In genomic region chrX:106037185-106037752, GRCm38 (mm10) we compare ENCODE assay signal across 29 mouse cellular contexts. TPM values are rescaled to one million over a fixed set of nuclear protein-coding genes. Genes with fewer than 3 reads are reported as not detected.
DNase-seq lines count a peak whose midpoint lies in the region; ATAC-seq and TF ChIP-seq lines count a peak whose summit lies in the region.
"Had no signal": no experiment of that assay in that cellular context is flagged by ENCODE, and none has a peak within 500 bp of the region (broad histone marks: within the 10 kb centered on the region; RNA-seq: fewer than 3 reads in every experiment).

No protein-coding gene starts in this region.

- H3K4me2 ChIP-seq in heart, embryonic 12.5 days: no peak overlapping the region
- no peak overlapping the region for H3K4me2 ChIP-seq in kidney, embryonic 14.5 days (replicated peaks; ENCODE audit: low read depth, low read length)
- no peak overlapping the region for H3K4me2 ChIP-seq in lung, postnatal 0 days (replicated peaks; ENCODE audit: low read depth, low read length)
- H3K4me2 ChIP-seq: embryonic facial prominence, embryonic 13.5 days; forebrain, embryonic 15.5 days; hindbrain, embryonic 14.5 days; liver, embryonic 13.5 days; midbrain, embryonic 11.5 days; neural tube, embryonic 12.5 days had no signal

- no peak for ATAC-seq in heart, embryonic 12.5 days (ENCODE audit: insufficient number of reproducible peaks, low FRiP score)
- ATAC-seq in kidney, embryonic 14.5 days (ENCODE audit: low FRiP score, low TSS enrichment): peak; percentile 60; the same call in 1 of the 2 replicates
- ATAC-seq in lung, postnatal 0 days: peak; percentile 54
- ATAC-seq: activated CD4-positive, CD25-positive, alpha-beta regulatory T cell, adult 4 months; forebrain, embryonic 15.5 days had no signal

- WGBS in heart, embryonic 12.5 days: 62% methylated on average over 3 of the region's 3 CpGs
- 63% methylated on average over 3 of the region's 3 CpGs for WGBS in kidney, embryonic 14.5 days
- whole genome bisulfite sequencing in lung, postnatal 0 days: 71% methylated on average over 3 of the region's 3 CpGs
- WGBS in lung, adult 2 months: 73% methylated on average over 3 of the region's 3 CpGs

- no peak for DNase-seq in heart, adult 9 months (ENCODE audit: low spot score in 2 of 2)
- DNase-seq in kidney, adult 11 months: no peak
- peak; percentile 9 to 32 for DNase-seq in kidney, postnatal 4 days
- no peak for DNase-seq in kidney, postnatal 25 days
- DNase-seq in lung, postnatal 0 days (ENCODE audit: low spot score): no peak
- DNase-seq in lung, adult 2 months: no peak
- DNase-seq: adrenal gland, adult 2 months; adrenal gland, postnatal 36 days; cerebellum, adult 18-20 months; cerebellum, postnatal 10 days; gastrocnemius, postnatal 25 days; heart, adult 11 months; kidney, adult 9 months; layer of hippocampus, postnatal 36 days; left cerebral cortex, postnatal 4 days; liver, embryonic 13.5 days; lung, postnatal 36 days; right cerebral cortex, postnatal 4 days had no signal

- no peaks in the 10 kb centered on the region for H3K27me3 ChIP-seq in heart, embryonic 12.5 days (replicated peaks)
- H3K27me3 ChIP-seq in kidney, embryonic 14.5 days (ENCODE audit: control insufficient read depth, insufficient read depth, low read length): no peaks in the 10 kb centered on the region
- no peaks in the 10 kb centered on the region for H3K27me3 ChIP-seq in lung, postnatal 0 days (replicated peaks; ENCODE audit: insufficient read depth, low read length)
- H3K27me3 ChIP-seq: CH12.LX; forebrain, embryonic 15.5 days; liver, embryonic 13.5 days; neural tube, embryonic 12.5 days had no signal

- H3K27ac ChIP-seq in heart, embryonic 12.5 days (ENCODE audit: poor library complexity, severe bottlenecking): peak overlapping the region; percentile 27; the same call in 1 of the 2 replicates
- H3K27ac ChIP-seq in kidney, embryonic 14.5 days (ENCODE audit: low read depth, low read length): no peak overlapping the region
- H3K27ac ChIP-seq in lung, postnatal 0 days (ENCODE audit: low read length): no peak overlapping the region
- H3K27ac ChIP-seq: embryonic facial prominence, embryonic 13.5 days; forebrain, embryonic 10.5 days; forebrain, embryonic 15.5 days; hindbrain, embryonic 14.5 days; liver, embryonic 13.5 days; neural tube, embryonic 12.5 days had no signal

- no peak overlapping the region for H3K9ac ChIP-seq in heart, embryonic 12.5 days
- no peak overlapping the region for H3K9ac ChIP-seq in kidney, embryonic 14.5 days (ENCODE audit: low read depth, low read length)
- H3K9ac ChIP-seq in lung, postnatal 0 days (replicated peaks; ENCODE audit: low read depth): no peak overlapping the region
- H3K9ac ChIP-seq: embryonic facial prominence, embryonic 13.5 days; forebrain, embryonic 15.5 days; hindbrain, embryonic 14.5 days; liver, embryonic 13.5 days; neural tube, embryonic 12.5 days had no signal

- H3K4me3 ChIP-seq in heart, embryonic 12.5 days: no peak overlapping the region
- no peak overlapping the region for H3K4me3 ChIP-seq in kidney, embryonic 14.5 days (ENCODE audit: low read length)
- H3K4me3 ChIP-seq in lung, postnatal 0 days (ENCODE audit: low read depth, low read length): no peak overlapping the region
- H3K4me3 ChIP-seq in lung, adult 2 months (replicated peaks; ENCODE audit: extremely low read depth, low read depth, low read length): no peak overlapping the region
- H3K4me3 ChIP-seq: embryonic facial prominence, embryonic 13.5 days; forebrain, embryonic 10.5 days; forebrain, embryonic 15.5 days; liver, embryonic 13.5 days; myocyte; neural tube, embryonic 12.5 days had no signal

- H3K36me3 ChIP-seq in heart, embryonic 12.5 days: no peaks in the 10 kb centered on the region
- H3K36me3 ChIP-seq in kidney, embryonic 14.5 days (ENCODE audit: control insufficient read depth, insufficient read depth, low read length): no peaks in the 10 kb centered on the region
- H3K36me3 ChIP-seq in lung, postnatal 0 days (ENCODE audit: insufficient read depth, low read length): no peaks in the 10 kb centered on the region
- H3K36me3 ChIP-seq: embryonic facial prominence, embryonic 13.5 days; forebrain, embryonic 10.5 days; forebrain, embryonic 15.5 days; liver, embryonic 13.5 days; neural tube, embryonic 12.5 days had no signal

- TF ChIP-seq EP300 in lung, postnatal 0 days (IDR thresholded peaks at IDR 0.05): no peak

- TF ChIP-seq POLR2A in lung, adult 2 months (IDR thresholded peaks at IDR 0.05; ENCODE audit: borderline replicate concordance, extremely low read depth, low read depth, low read length): no peak

- TF ChIP-seq CTCF in lung, postnatal 0 days (IDR thresholded peaks at IDR 0.05): no peak
- TF ChIP-seq CTCF in lung, adult 2 months (IDR thresholded peaks at IDR 0.05; ENCODE audit: insufficient read depth, low read length): no peak

- H3K9me3 ChIP-seq in heart, embryonic 12.5 days (replicated peaks): no peaks in the 10 kb centered on the region
- no peaks in the 10 kb centered on the region for H3K9me3 ChIP-seq in kidney, embryonic 14.5 days (ENCODE audit: control insufficient read depth, low read length)
- H3K9me3 ChIP-seq in lung, postnatal 0 days (ENCODE audit: low read length): no peaks in the 10 kb centered on the region
- H3K9me3 ChIP-seq: embryonic facial prominence, embryonic 13.5 days; forebrain, embryonic 10.5 days; forebrain, embryonic 15.5 days; liver, embryonic 13.5 days; neural tube, embryonic 12.5 days had no signal

- H3K4me1 ChIP-seq in heart, embryonic 12.5 days (replicated peaks): peaks cover 9% of the 10 kb centered on the region
- 0 out of 2 replicates have a peak, but pooled peaks cover 3% of the 10 kb centered on the region for H3K4me1 ChIP-seq in kidney, embryonic 14.5 days (ENCODE audit: control insufficient read depth, insufficient read depth, low read length)
- no peaks in the 10 kb centered on the region; the same call in 1 of the 2 replicates for H3K4me1 ChIP-seq in lung, postnatal 0 days (ENCODE audit: insufficient read depth, low read depth, low read length)
- peaks cover 9% of the 10 kb centered on the region for H3K4me1 ChIP-seq in lung, adult 2 months (ENCODE audit: control insufficient read depth, insufficient read depth, low read length)
- H3K4me1 ChIP-seq: embryonic facial prominence, embryonic 13.5 days; forebrain, embryonic 10.5 days; forebrain, embryonic 15.5 days; neural tube, embryonic 12.5 days had no signal

RNA-seq across cellular contexts. Expression of gene Atp7a, which starts 10.2 kb away (rescaled TPM):
- polyA plus RNA-seq in heart, embryonic 12.5 days (2016; fragmentation: Nextera tagmentation; extraction: Ambion mirVana): 20.0 and 20.3 TPM in 2 replicates
- polyA plus RNA-seq in kidney, embryonic 14.5 days (2014; fragmentation: Nextera tagmentation; extraction: Ambion mirVana): 15.8 and 37.8 TPM in 2 replicates
- polyA plus RNA-seq in lung, postnatal 0 days (2015; fragmentation: Nextera tagmentation; extraction: Ambion mirVana): 20.5 and 23.7 TPM in 2 replicates
- polyA plus RNA-seq in lung, adult 2 months (2012; rRNA removed): 5.4 and 7.9 TPM in 2 replicates

RNA-seq across cellular contexts. Expression of gene Cox7b, which starts 21.8 kb away (rescaled TPM):
- 775 and 814 TPM in 2 replicates for polyA plus RNA-seq in heart, embryonic 12.5 days (2016; fragmentation: Nextera tagmentation; extraction: Ambion mirVana)
- 425 and 672 TPM in 2 replicates for polyA plus RNA-seq in kidney, embryonic 14.5 days (2014; fragmentation: Nextera tagmentation; extraction: Ambion mirVana)
- 260 and 297 TPM in 2 replicates for polyA plus RNA-seq in lung, postnatal 0 days (2015; fragmentation: Nextera tagmentation; extraction: Ambion mirVana)
- 42.6 and 60.5 TPM in 2 replicates for polyA plus RNA-seq in lung, adult 2 months (2012; rRNA removed)

RNA-seq across cellular contexts. Expression of gene Magt1, which starts 25.6 kb away (rescaled TPM):
- polyA plus RNA-seq in heart, embryonic 12.5 days (2016; fragmentation: Nextera tagmentation; extraction: Ambion mirVana): 52.3 and 54.1 TPM in 2 replicates
- polyA plus RNA-seq in kidney, embryonic 14.5 days (2014; fragmentation: Nextera tagmentation; extraction: Ambion mirVana): 52.9 and 73.0 TPM in 2 replicates
- polyA plus RNA-seq in lung, postnatal 0 days (2015; fragmentation: Nextera tagmentation; extraction: Ambion mirVana): 27.8 and 39.2 TPM in 2 replicates
- polyA plus RNA-seq in lung, adult 2 months (2012; rRNA removed): 4.5 and 7.9 TPM in 2 replicates

Comparison
In these comparisons a context has a peak if more than half of its experiments do, and no peak if none do; other contexts are left out.
1. DNase-seq: peak in kidney, postnatal 4 days (2 of 2); none in heart, adult 9 months (0 of 2), kidney, adult 11 months (single experiment), kidney, postnatal 25 days (0 of 2), lung, postnatal 0 days (single experiment) and lung, adult 2 months (single experiment).